Mouse (Mus musculus): ENCODE measurements around the gene Tacstd2. TPM values are rescaled to one million over a fixed set of nuclear protein-coding genes. Genes with fewer than 3 reads are reported as not detected.

The Tacstd2 gene
- polyA plus RNA-seq, 1 experiment from 2014 or later, result 0.07 TPM

Other genes with a start within 250 kb of the Tacstd2 start
- gene Il12rb2, start 159.6 kb downstream of the Tacstd2 start, polyA plus RNA-seq (2018), result 12.6 to 33.6 TPM (median 23.0 TPM) in 3 replicates
- gene Il23r, start 43.9 kb downstream of the Tacstd2 start, polyA plus RNA-seq (2018), result 0.06 to 0.11 TPM in 2 of 3 replicates, not detected in the other